Mouse (Mus musculus) embryonic facial prominence, embryonic 13.5 days (tissue): ENCODE results near the gene Notch4. TPM values are rescaled to one million over a fixed set of nuclear protein-coding genes. Genes with fewer than 3 reads are reported as not detected.
"Not testable (repeated sequence)": the region's sequence is repeated elsewhere in the genome, so short reads cannot be mapped to it uniquely, and the experiment has no call there.

Source experiments
- ATAC-seq: fragments of 200-750 bp; cut with Nextera tagmentation; 2 replicates; pipeline ENCODE4 v1.8.0; 2017; ENCODE audit warnings: low read depth; ENCODE audit not compliant: insufficient number of reproducible peaks, insufficient read depth, low FRiP score, low TSS enrichment
- H3K27ac ChIP-seq: fragments of 300-500 bp; sonication (generic); 2 replicates; pipeline ENCODE4 v1.5.1; 2015; ENCODE audit warnings: moderate library complexity, mild to moderate bottlenecking, inconsistent platforms
- H3K27me3 ChIP-seq: fragments of 300-500 bp; sonication (generic); 2 replicates; pipeline ENCODE4 v1.6.1; 2015; ENCODE audit warnings: mild to moderate bottlenecking, inconsistent platforms
- H3K36me3 ChIP-seq: fragments of 300-500 bp; sonication (generic); 2 replicates; pipeline ENCODE4 v1.6.1; 2015; ENCODE audit warnings: mild to moderate bottlenecking, inconsistent platforms
- H3K4me1 ChIP-seq: fragments of 300-500 bp; sonication (generic); 2 replicates; pipeline ENCODE4 v1.6.1; 2015; ENCODE audit warnings: inconsistent platforms
- H3K4me2 ChIP-seq: fragments of 300-500 bp; sonication (generic); 2 replicates; pipeline ENCODE4 v1.6.1; 2015; ENCODE audit warnings: moderate library complexity, mild to moderate bottlenecking, inconsistent platforms
- H3K4me3 ChIP-seq: fragments of 300-500 bp; sonication (generic); 2 replicates; pipeline ENCODE4 v1.5.1; 2015; ENCODE audit warnings: mild to moderate bottlenecking, inconsistent platforms
- H3K9ac ChIP-seq: fragments of 300-500 bp; sonication (generic); 2 replicates; pipeline ENCODE4 v1.6.1; 2015; ENCODE audit warnings: mild to moderate bottlenecking, inconsistent platforms
- H3K9me3 ChIP-seq: fragments of 300-500 bp; sonication (generic); 2 replicates; pipeline ENCODE4 v1.6.1; 2016; ENCODE audit warnings: inconsistent platforms
- WGBS: fragments of 180-500 bp; shearing (Covaris S2); methylation state at CpG from one replicate; pipeline ENCODE4 v1.1.7; 2015; ENCODE audit warnings: mixed read lengths; 5-methylcytosine and 5-hydroxymethylcytosine counted together
- polyA plus RNA-seq: library from polyadenylated mRNA; unstranded; fragments of >200 nt; fragmentation: Nextera tagmentation; extraction: Ambion mirVana; gene quantifications from 2 replicates; pipeline ENCODE4 v1.2.1, GENCODE M21; 2015

Gene Notch4
- polyA plus RNA-seq, result 4.4 and 5.0 TPM in 2 replicates

DNA sequence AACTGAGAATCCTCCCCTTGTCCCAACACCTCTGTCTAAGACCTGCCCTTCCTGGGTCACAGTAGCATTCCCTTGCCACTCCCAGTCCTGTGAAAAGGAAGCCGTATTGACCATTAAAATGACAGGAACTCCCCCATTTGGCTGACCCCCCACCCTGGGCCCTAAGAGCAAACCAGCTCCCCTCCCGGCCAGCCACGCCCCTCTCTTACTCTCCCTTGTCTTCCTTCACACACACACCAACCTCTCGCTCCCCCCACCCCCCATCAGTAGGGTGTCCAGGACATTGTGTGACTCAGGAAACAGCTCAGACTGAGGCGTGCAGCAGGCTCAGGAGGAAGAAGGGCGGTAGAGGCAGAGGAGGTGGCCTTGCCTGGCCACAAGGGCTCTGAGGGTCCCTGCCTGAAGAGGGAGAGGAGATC is at the start of gene Notch4:
TSS of gene Notch4 (plus strand) at position 266 of the 419 bp plus-strand sequence.
- Histone ChIP-seq H3K4me3 (no peak within 1 kb of the TSS), H3K9me3 (no peaks in the 10 kb centered on the region), H3K9ac (0 out of 2 replicates have a peak within 1 kb of the TSS, but pooled peaks have one; percentile 40), H3K27ac (peak within 1 kb of the TSS; percentile 48; the same call in 1 of the 2 replicates), H3K36me3 (no peaks in the 10 kb centered on the region), H3K27me3 (peaks cover 14% of the 10 kb centered on the region; the same call in 1 of the 2 replicates), H3K4me1 (peaks cover 7% of the 10 kb centered on the region; the same call in 1 of the 2 replicates), H3K4me2 (peak within 1 kb of the TSS; percentile 12; the same call in 1 of the 2 replicates)
- 5% methylated on average over 6 of the region's 6 CpGs for WGBS
- no peak for ATAC-seq

DNA sequence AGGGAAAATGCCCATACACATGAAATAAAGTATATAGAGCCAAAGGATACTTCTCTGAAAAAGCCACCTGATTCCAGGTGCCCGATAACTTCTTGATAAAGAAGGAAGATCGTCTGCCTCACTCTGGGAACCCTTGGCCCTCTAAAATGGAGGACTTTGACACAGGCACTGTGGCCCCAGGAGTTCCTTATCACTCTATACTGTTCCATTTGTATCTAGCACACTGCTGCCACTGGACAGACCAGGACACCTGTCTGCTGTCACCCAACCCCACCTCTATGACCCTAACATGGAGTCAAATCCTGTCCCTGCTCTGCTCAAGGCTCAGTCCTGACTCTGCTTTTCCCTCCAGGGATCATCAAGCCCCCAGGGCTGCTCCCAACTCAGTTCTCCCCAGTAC is 47.6 kb upstream of the Notch4 start:
- no peak overlapping the region for H3K27ac ChIP-seq
- 75% methylated on average over 2 of the region's 2 CpGs for WGBS
- no peak overlapping the region for H3K4me3 ChIP-seq
- H3K36me3 ChIP-seq, result no peaks in the 10 kb centered on the region
- H3K4me2 ChIP-seq, result no peak overlapping the region
- no peaks in the 10 kb centered on the region for H3K4me1 ChIP-seq
- no peak overlapping the region for H3K9ac ChIP-seq
- H3K27me3 ChIP-seq, result 0 out of 2 replicates have a peak, but pooled peaks cover 2% of the 10 kb centered on the region
- H3K9me3 ChIP-seq, result no peaks in the 10 kb centered on the region
- ATAC-seq, result no peak

DNA sequence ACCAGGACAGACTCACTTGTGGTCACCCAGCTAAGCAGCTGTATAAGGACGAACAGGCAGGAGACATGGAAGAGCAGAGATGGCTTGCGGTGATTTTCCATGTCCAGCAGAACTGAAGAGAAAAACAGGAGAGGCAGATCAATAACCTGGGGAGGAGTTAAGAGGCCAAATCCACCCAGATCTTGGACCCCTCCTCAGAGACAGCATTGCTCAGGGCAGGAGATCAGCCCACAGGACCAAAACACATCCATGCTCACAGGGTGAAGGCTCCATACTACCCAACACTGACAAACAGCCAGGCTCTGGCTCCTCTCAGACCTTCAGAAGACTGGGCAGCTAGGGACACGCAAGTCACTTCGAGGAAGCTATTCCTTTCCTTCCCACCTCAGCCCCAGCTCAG is 46.8 kb upstream of the Notch4 start, which contains the start of gene Btnl6:
TSS of gene Btnl6 (minus strand) at position 101 of the 400 bp plus-strand sequence.
- Histone ChIP-seq H3K4me3 (no peak within 1 kb of the TSS), H3K27me3 (0 out of 2 replicates have a peak, but pooled peaks cover 2% of the 10 kb centered on the region), H3K4me2 (no peak within 1 kb of the TSS), H3K9ac (no peak within 1 kb of the TSS), H3K36me3 (no peaks in the 10 kb centered on the region), H3K27ac (no peak within 1 kb of the TSS), H3K9me3 (no peaks in the 10 kb centered on the region), H3K4me1 (no peaks in the 10 kb centered on the region)
- no peak for ATAC-seq
- 90% methylated on average over 4 of the region's 4 CpGs for WGBS

DNA sequence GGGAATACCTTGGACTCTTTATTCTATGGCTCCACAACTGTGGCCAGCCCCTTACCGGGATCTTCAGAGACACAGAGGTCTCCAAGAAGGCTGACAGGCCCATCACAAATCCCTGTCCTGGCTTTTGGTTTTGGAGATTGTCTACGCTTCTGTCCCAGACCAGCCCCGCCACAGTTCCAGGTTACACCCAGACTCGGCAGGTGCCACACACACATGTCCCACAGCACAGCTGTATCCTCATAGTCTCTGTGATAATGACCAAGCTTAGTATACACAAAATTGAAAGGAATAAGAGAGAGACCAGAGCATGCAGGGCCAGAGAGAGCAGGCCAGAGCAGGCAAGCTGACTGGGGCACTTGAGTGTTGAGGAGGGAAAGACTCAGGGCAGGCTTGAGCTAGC is 46.3 kb upstream of the Notch4 start:
- no peaks in the 10 kb centered on the region for H3K4me1 ChIP-seq
- no peaks in the 10 kb centered on the region for H3K36me3 ChIP-seq
- H3K4me2 ChIP-seq, result no peak overlapping the region
- no peak overlapping the region for H3K4me3 ChIP-seq
- H3K9me3 ChIP-seq, result no peaks in the 10 kb centered on the region
- H3K27me3 ChIP-seq, result 0 out of 2 replicates have a peak, but pooled peaks cover 2% of the 10 kb centered on the region
- no peak for ATAC-seq
- no peak overlapping the region for H3K27ac ChIP-seq
- no peak overlapping the region for H3K9ac ChIP-seq
- 88% methylated on average over 4 of the region's 4 CpGs for WGBS

DNA sequence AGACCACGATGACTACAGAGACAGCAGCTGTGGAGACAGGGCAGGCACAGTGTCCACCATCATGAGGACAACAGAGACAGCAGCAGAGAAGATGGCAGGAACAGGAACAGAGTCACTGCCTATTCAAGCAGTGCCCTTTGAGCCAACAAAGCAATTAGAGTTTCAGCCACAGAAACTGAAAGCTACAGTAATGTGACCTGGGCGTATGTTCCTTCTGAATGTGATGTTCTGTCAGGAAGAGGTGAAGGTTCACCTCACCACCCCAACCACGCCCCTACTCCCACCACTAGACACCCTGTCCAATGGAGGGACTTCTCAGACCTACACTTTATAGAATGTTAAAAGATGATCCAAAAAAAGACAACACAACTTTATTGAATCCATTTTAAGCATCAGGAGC is 45.5 kb upstream of the Notch4 start:
- ATAC-seq, H3K9ac ChIP-seq, H3K27ac ChIP-seq, H3K4me3 ChIP-seq, H3K27me3 ChIP-seq, H3K4me1 ChIP-seq, H3K36me3 ChIP-seq, H3K9me3 ChIP-seq, H3K4me2 ChIP-seq: not testable (repeated sequence)
- whole genome bisulfite sequencing, result 75% methylated on average over 3 of the region's 3 CpGs

DNA sequence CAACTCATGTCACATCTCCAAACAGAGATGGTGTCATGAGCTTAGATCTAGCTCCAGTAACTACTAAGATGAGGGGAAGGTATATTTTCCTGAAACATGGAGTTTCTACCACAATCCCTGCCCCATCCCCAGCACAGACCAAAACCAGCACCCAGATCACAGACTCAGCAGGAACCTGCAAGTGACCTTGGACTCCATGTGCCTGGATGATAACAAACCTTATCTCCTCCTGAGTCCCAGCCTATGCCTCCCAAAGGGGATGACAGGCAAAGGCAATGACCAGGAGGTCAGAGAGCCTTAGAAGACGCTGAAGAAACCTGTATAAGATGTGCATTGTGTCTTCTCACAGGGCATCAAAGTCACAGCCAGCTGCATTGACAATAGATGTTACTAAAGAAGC is 45.1 kb upstream of the Notch4 start:
- Histone ChIP-seq H3K27ac (no peak overlapping the region), H3K9me3 (no peaks in the 10 kb centered on the region), H3K9ac (no peak overlapping the region), H3K4me2 (no peak overlapping the region), H3K4me3 (no peak overlapping the region), H3K36me3 (no peaks in the 10 kb centered on the region), H3K27me3 (no peaks in the 10 kb centered on the region), H3K4me1 (no peaks in the 10 kb centered on the region)
- WGBS, result 63% methylated on average over 1 of the region's 1 CpGs
- no peak for ATAC-seq

DNA sequence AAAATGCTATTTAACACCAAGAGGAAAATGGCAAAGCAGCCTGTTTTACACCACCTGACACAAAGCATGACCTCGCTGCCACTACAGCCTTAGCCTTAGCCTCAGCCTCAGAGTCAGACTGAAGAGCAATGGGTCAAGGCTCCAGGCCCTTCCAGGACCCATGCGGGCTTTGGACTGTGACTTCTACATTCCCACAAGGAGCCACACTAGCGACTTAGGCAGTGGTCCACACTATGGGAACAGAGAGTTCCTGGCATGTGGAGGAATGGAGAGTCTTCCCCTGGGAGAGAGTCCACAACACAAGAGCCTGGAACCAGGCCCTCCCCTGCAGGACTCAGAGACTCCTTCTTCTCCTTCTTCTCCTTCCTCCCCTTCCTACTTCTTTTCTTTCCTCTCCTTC is 31.4 kb upstream of the Notch4 start:
- no peaks in the 10 kb centered on the region for H3K9me3 ChIP-seq
- no peak overlapping the region for H3K9ac ChIP-seq
- H3K4me2 ChIP-seq, result no peak overlapping the region
- no peak overlapping the region for H3K4me3 ChIP-seq
- no peaks in the 10 kb centered on the region for H3K27me3 ChIP-seq
- 81% methylated on average over 3 of the region's 3 CpGs for WGBS
- no peak for ATAC-seq
- H3K36me3 ChIP-seq, result no peaks in the 10 kb centered on the region
- no peaks in the 10 kb centered on the region for H3K4me1 ChIP-seq
- H3K27ac ChIP-seq, result no peak overlapping the region

DNA sequence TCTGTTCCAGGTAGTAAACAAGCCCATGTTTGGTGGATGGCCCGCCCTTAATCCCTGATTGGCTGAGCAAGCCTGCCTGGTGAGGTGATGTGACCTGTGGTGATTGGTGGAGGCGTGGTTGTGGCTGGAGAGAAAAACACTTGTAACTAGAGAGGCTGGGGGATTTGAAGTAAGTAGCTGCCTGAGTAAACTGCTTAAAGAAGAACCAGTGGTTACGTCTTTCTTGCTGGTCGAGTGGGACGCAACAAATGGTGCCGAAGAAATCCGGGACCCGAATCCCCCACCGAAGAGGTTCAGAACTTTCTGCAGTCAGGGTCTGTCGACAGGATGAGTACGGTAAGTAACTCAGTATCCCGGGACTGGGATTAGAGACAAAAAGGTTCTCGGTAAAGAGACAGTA is 20.5 kb upstream of the Notch4 start:
- not testable (repeated sequence) for H3K9ac ChIP-seq, H3K4me2 ChIP-seq, H3K4me1 ChIP-seq, H3K36me3 ChIP-seq, H3K27me3 ChIP-seq, ATAC-seq, H3K4me3 ChIP-seq, H3K9me3 ChIP-seq, H3K27ac ChIP-seq
- WGBS, result 89% methylated on average over 13 of the region's 13 CpGs

DNA sequence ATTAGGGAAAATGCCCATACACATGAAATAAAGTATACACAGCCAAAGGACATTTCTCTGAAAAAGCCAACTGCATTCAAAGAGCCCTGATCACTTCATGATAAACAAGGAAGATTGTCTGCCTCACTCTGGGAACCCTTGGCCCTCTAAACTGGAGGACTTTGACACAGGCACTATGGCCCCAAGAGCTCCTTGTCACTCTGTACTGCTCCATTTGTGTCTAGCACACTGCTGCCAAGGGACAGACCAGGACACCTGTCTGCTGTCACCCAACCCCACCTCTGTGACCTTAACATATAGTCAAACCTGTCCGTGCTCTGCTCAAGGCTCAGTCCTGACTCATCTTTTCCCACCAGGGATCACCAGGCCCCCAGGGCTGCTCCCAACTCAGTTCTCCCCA is 17.3 kb upstream of the Notch4 start:
- Histone ChIP-seq H3K9me3 (no peaks in the 10 kb centered on the region), H3K36me3 (no peaks in the 10 kb centered on the region), H3K9ac (no peak overlapping the region), H3K4me3 (no peak overlapping the region), H3K27ac (no peak overlapping the region), H3K4me2 (no peak overlapping the region), H3K27me3 (no peaks in the 10 kb centered on the region), H3K4me1 (no peaks in the 10 kb centered on the region)
- WGBS, result 90% methylated on average over 1 of the region's 1 CpGs
- ATAC-seq, result no peak

DNA sequence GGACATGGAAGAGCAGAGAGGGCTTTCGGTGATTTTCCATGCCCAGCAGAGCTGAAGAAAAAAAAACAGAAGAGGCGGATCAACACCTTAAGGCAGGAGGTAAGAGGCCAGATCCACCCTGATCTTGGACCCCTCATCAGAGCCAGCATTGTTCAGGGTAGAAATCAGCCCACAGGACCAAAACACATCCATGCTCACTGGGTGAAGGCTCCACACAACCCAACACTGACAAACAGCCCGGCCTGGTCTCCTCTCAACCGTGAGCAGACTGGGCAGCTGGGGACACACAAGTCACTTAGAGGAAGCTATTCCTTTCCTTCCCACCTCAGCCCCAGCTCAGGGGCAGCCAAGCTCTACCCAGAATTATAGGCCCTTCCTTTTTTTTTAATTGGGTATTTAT is 16.5 kb upstream of the Notch4 start:
- no peaks in the 10 kb centered on the region for H3K4me1 ChIP-seq
- 90% methylated on average over 4 of the region's 4 CpGs for WGBS
- no peaks in the 10 kb centered on the region for H3K36me3 ChIP-seq
- H3K9me3 ChIP-seq, result no peaks in the 10 kb centered on the region
- H3K27ac ChIP-seq, result no peak overlapping the region
- H3K4me3 ChIP-seq, result no peak overlapping the region
- H3K4me2 ChIP-seq, result no peak overlapping the region
- H3K9ac ChIP-seq, result no peak overlapping the region
- no peaks in the 10 kb centered on the region for H3K27me3 ChIP-seq
- ATAC-seq, result no peak

DNA sequence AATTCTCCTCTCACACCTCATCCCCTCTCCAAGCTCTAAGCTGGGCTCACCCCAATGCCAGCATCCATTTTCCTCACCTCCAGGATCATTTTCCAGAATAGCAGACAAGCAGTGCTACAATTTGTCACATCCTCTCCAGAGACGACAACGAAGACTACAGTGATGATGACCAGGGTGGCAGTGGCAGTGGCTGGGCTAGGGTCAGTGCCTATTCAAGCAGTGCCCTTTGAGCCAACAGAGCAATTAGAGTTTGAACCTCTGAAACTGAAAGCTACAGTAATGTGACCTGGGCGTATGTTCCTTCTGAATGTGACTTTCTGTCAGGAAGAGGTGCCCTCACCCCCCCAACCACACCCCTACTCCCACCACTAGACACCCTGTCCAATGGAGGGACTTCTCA is 14.9 kb upstream of the Notch4 start:
- Histone ChIP-seq H3K9ac (no peak overlapping the region), H3K4me3 (no peak overlapping the region), H3K27ac (no peak overlapping the region), H3K27me3 (no peaks in the 10 kb centered on the region), H3K9me3 (no peaks in the 10 kb centered on the region), H3K4me2 (no peak overlapping the region), H3K36me3 (no peaks in the 10 kb centered on the region), H3K4me1 (no peaks in the 10 kb centered on the region)
- ATAC-seq, result no peak
- 78% methylated on average over 3 of the region's 3 CpGs for WGBS

DNA sequence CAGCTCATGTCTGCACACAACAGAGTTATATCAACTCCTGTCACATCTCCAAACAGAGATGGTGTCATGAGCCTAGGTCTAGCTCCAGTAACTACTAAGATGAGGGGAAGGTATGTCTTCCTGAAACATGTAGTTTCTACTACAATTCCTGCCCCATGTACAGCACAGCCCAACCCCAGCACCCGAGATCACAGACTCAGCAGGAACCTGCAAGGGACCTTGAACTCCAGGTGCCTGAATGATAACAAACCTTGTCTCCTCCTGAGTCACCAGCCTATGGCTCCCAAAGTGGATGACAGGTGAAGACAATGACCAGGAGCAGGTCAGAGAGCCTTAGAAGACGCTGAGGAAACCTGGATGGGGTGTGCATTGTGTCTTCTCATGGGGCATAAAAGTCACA is 14.2 kb upstream of the Notch4 start:
- no peak for ATAC-seq
- H3K9ac ChIP-seq, result no peak overlapping the region
- no peaks in the 10 kb centered on the region for H3K4me1 ChIP-seq
- no peaks in the 10 kb centered on the region for H3K27me3 ChIP-seq
- 73% methylated on average over 2 of the region's 2 CpGs for WGBS
- H3K9me3 ChIP-seq, result no peaks in the 10 kb centered on the region
- H3K27ac ChIP-seq, result no peak overlapping the region
- H3K4me3 ChIP-seq, result no peak overlapping the region
- H3K4me2 ChIP-seq, result no peak overlapping the region
- no peaks in the 10 kb centered on the region for H3K36me3 ChIP-seq
